Mouse (Mus musculus) neural tube, embryonic 11.5 days (tissue): ENCODE measurements around the gene Rmdn2. TPM values are rescaled to one million over a fixed set of nuclear protein-coding genes. Genes with fewer than 3 reads are reported as not detected.

ENCODE experiments used
- ATAC-seq: fragments of 200-750 bp; cut with Nextera tagmentation; 2 replicates; pipeline ENCODE4 v1.8.0; 2017; ENCODE audit warnings: moderate number of reproducible peaks, mild to moderate bottlenecking, moderate TSS enrichment, moderate library complexity; ENCODE audit not compliant: insufficient read depth, low FRiP score, low TSS enrichment
- DNase-seq: peaks from one replicate; pipeline ENCODE4 v3.0.0-alpha.2; 2015; ENCODE audit warnings: low spot score
- H3K27ac ChIP-seq: fragments of 300-500 bp; sonication (generic); 2 replicates; pipeline ENCODE4 v1.5.1; 2014; ENCODE audit warnings: low read depth, mild to moderate bottlenecking, low read length
- H3K27me3 ChIP-seq: fragments of 300-500 bp; sonication (generic); 2 replicates; pipeline ENCODE4 v1.6.1; 2014; ENCODE audit warnings: mild to moderate bottlenecking, low read length, mixed read lengths; ENCODE audit not compliant: control insufficient read depth, insufficient read depth
- H3K36me3 ChIP-seq: fragments of 300-500 bp; sonication (generic); 2 replicates; pipeline ENCODE4 v1.6.1; 2014; ENCODE audit warnings: mild to moderate bottlenecking, low read length, moderate library complexity, mixed read lengths; ENCODE audit not compliant: control insufficient read depth, insufficient read depth
- H3K4me1 ChIP-seq: fragments of 300-500 bp; sonication (generic); 2 replicates; pipeline ENCODE4 v1.6.1; 2014; ENCODE audit warnings: low read length, mixed read lengths; ENCODE audit not compliant: control insufficient read depth, insufficient read depth
- H3K4me2 ChIP-seq: fragments of 300-500 bp; sonication (generic); 2 replicates; pipeline ENCODE4 v1.6.1; 2014; ENCODE audit warnings: low read depth, mild to moderate bottlenecking, moderate library complexity
- H3K4me3 ChIP-seq: fragments of 300-500 bp; sonication (generic); 2 replicates; pipeline ENCODE4 v1.5.1; 2014; ENCODE audit warnings: low read depth, low read length
- H3K9ac ChIP-seq: fragments of 300-500 bp; sonication (generic); 2 replicates; pipeline ENCODE4 v1.6.1; 2014; ENCODE audit warnings: mild to moderate bottlenecking, low read length
- H3K9me3 ChIP-seq: fragments of 300-500 bp; sonication (generic); 2 replicates; pipeline ENCODE4 v1.6.1; 2016; ENCODE audit warnings: low read length; ENCODE audit not compliant: control insufficient read depth
- WGBS: fragments of 180-500 bp; shearing (Covaris S2); extraction: QIAGEN DNeasy Blood & Tissue Kit; methylation state at CpG from one replicate; pipeline ENCODE4 v1.1.7; 2014; 5-methylcytosine and 5-hydroxymethylcytosine counted together
- polyA plus RNA-seq: library from polyadenylated mRNA; unstranded; fragments of >200 nt; fragmentation: Nextera tagmentation; extraction: Ambion mirVana; gene quantifications from 2 replicates; pipeline ENCODE4 v1.2.1, GENCODE M21; 2014

Gene Rmdn2
- polyA plus RNA-seq, 1 experiment from 2014 or later, result 5.8 TPM

GRCm38 (mm10) chr17:79623841-79624240 lies 12.2 kb downstream of the Rmdn2 start:
- H3K4me1 ChIP-seq, result no peaks in the 10 kb centered on the region
- DNase-seq (no peak), ATAC-seq (no peak)
- H3K4me2 ChIP-seq, result no peak overlapping the region
- no peak overlapping the region for H3K27ac ChIP-seq
- H3K4me3 ChIP-seq, result no peak overlapping the region
- H3K9me3 ChIP-seq, result no peaks in the 10 kb centered on the region
- no peaks in the 10 kb centered on the region for H3K36me3 ChIP-seq
- H3K9ac ChIP-seq, result no peak overlapping the region
- 86% methylated on average over 3 of the region's 3 CpGs for WGBS
- no peaks in the 10 kb centered on the region for H3K27me3 ChIP-seq

DNA sequence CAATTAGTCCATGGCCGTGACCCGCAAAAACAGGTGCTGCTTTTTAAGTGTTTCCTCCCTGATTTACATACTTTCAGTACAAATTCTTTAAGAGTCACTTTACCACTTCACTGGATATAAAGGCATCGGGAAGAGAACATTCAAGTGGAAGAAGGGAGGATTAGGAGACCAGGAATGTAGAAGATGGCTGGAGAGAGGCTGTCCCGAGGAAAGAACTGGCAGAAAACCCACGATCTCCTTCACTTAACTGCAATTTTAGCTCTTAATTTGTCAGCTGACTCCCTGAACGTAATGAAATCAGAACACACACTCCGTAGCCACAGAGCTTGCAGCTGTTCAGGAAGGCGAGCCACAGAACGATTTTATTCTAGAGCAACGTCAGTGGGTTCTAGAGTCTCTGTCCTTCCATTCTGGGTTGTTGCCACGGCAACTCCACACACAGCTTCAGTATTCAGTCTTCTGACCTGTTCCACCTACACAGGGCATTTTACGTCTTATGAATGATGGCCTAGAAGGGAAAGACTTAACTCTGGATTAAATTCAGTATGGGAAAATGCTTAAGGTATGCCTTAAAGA lies 14.7 kb downstream of the Rmdn2 start:
- ATAC-seq (no peak), DNase-seq (no peak)
- Histone ChIP-seq H3K4me2 (no peak overlapping the region), H3K27ac (no peak overlapping the region), H3K9me3 (no peaks in the 10 kb centered on the region), H3K27me3 (no peaks in the 10 kb centered on the region), H3K36me3 (no peaks in the 10 kb centered on the region), H3K4me1 (no peaks in the 10 kb centered on the region), H3K4me3 (no peak overlapping the region), H3K9ac (no peak overlapping the region)
- WGBS, result 88% methylated on average over 12 of the region's 12 CpGs

DNA sequence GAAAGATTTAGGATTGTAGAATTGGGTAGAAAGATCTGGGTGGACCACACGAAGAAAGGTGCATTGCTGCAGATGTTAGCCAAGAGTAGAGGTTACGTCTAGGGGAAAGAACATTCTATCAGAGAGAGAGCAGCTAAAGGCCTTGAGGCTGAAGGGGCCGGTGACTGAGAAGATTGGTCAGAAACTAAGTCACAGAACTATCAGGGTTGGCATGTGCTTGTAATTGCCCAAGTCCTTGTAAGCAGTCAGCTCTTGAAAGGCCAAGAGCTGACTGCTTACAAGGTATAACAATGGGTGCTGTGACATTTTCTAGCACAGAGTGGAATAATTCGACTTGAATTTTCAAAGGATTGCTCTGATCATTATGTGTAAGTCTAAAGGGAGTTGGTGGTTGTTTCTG lies 38.2 kb downstream of the Rmdn2 start:
- H3K9ac ChIP-seq, result no peak overlapping the region
- H3K4me2 ChIP-seq, result no peak overlapping the region
- no peaks in the 10 kb centered on the region for H3K4me1 ChIP-seq
- ATAC-seq, result no peak
- H3K4me3 ChIP-seq, result no peak overlapping the region
- 86% methylated on average over 4 of the region's 4 CpGs for WGBS
- no peaks in the 10 kb centered on the region for H3K9me3 ChIP-seq
- H3K27me3 ChIP-seq, result no peaks in the 10 kb centered on the region
- no peak overlapping the region for H3K27ac ChIP-seq
- DNase-seq, result no peak
- no peaks in the 10 kb centered on the region for H3K36me3 ChIP-seq

DNA sequence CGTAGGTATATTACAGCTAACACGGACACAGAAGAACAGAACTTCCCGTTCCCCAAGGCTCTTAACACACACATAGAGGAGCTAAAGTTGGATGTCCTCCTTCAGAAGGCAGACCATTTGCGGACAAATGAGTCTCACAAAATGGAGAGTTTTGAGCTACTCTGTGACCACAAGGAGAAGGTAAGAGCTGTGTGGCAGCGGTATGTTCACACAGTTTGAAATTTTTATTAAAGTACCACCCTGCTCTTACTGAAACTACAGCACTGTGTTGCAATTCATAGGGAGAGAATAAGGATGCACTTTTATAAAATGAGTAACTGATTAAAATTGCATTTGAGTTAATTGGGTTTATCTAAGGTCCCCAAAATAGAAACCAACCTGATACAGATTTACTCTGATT lies 38.6 kb downstream of the Rmdn2 start:
- Histone ChIP-seq H3K9ac (no peak overlapping the region), H3K36me3 (no peaks in the 10 kb centered on the region), H3K4me1 (no peaks in the 10 kb centered on the region), H3K27me3 (no peaks in the 10 kb centered on the region), H3K4me3 (no peak overlapping the region), H3K27ac (no peak overlapping the region), H3K4me2 (no peak overlapping the region), H3K9me3 (no peaks in the 10 kb centered on the region)
- ATAC-seq (no peak), DNase-seq (no peak)
- WGBS, result 94% methylated on average over 5 of the region's 5 CpGs

DNA sequence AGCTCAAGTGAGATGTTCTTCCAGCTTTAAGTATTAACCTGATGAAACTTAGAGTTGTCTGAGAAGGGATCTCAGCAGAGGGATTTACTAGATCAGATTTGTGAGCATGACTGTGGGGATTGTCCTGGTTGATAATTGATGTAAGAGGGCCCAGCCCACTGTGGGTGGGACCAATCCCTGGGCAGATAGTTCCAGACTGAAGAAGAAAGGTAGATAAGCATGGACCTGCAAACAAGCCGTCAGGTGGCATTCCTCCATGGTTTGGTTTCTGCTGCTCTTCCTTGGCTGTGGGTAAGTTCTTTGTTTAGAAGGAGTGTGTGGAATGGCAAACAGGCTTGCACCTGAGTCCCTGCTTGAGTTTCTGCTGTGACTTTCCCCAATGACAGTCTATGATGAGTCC lies 41.5 kb downstream of the Rmdn2 start:
- H3K36me3 ChIP-seq, result no peaks in the 10 kb centered on the region
- H3K4me3 ChIP-seq, result no peak overlapping the region
- 87% methylated on average over 1 of the region's 1 CpGs for WGBS
- no peaks in the 10 kb centered on the region for H3K4me1 ChIP-seq
- no peaks in the 10 kb centered on the region for H3K9me3 ChIP-seq
- H3K27me3 ChIP-seq, result no peaks in the 10 kb centered on the region
- no peak for DNase-seq
- H3K27ac ChIP-seq, result no peak overlapping the region
- no peak for ATAC-seq
- no peak overlapping the region for H3K4me2 ChIP-seq
- no peak overlapping the region for H3K9ac ChIP-seq

DNA sequence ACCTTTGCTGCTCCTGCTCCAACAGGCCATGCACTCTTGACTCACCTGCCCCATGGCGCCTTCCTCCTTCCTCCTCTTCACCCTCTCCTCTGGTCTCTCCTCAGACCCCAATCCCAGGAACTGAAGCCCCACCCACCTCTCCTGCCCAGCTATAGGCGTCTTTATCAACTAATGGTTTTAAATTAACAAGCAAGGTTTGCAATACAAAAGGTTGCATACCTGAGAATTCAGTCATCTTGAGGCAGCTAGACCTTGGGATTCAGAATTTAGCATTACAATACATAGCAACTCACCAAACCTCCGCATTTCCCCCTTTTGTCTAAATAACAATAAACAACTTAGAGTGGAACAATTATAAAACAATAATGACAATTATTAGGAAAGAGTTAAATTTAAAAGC lies 42.5 kb downstream of the Rmdn2 start:
- DNase-seq, result no peak
- WGBS, result 57% methylated on average over 3 of the region's 3 CpGs
- Histone ChIP-seq H3K27ac (no peak overlapping the region), H3K4me3 (no peak overlapping the region), H3K9me3 (no peaks in the 10 kb centered on the region), H3K27me3 (no peaks in the 10 kb centered on the region), H3K4me2 (no peak overlapping the region), H3K4me1 (no peaks in the 10 kb centered on the region), H3K36me3 (no peaks in the 10 kb centered on the region), H3K9ac (no peak overlapping the region)
- ATAC-seq, result no peak

DNA sequence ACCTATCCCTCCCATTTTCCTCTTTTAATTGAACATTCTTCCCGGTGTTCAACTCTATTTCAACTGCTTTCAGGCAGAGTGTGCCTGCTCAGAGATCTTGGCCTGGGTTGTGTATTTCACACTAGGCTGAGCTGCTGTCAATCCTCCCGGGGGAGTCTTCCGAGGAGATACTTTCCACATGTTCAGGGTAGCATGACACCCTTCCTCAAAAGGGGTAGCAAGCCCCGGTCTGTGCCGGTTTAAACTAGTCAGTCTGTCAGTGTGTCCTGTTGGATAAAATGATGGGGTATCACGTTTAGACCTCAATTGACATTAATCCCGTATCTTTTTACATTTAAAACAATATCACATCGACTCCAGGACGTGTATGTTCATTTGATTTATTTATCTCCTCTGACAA lies 46.1 kb downstream of the Rmdn2 start:
- Histone ChIP-seq H3K4me3 (no peak overlapping the region), H3K9me3 (no peaks in the 10 kb centered on the region), H3K9ac (no peak overlapping the region), H3K4me2 (no peak overlapping the region), H3K36me3 (no peaks in the 10 kb centered on the region), H3K27ac (no peak overlapping the region), H3K27me3 (no peaks in the 10 kb centered on the region), H3K4me1 (no peaks in the 10 kb centered on the region)
- 70% methylated on average over 9 of the region's 9 CpGs for WGBS
- ATAC-seq (no peak), DNase-seq (no peak)

- Histone ChIP-seq H3K4me3 (no peak overlapping the region), H3K9ac (no peak overlapping the region), H3K27ac (no peak overlapping the region), H3K4me1 (no peaks in the 10 kb centered on the region), H3K9me3 (no peaks in the 10 kb centered on the region), H3K36me3 (no peaks in the 10 kb centered on the region), H3K27me3 (no peaks in the 10 kb centered on the region), H3K4me2 (no peak overlapping the region)
- DNase-seq, result no peak
- 70% methylated on average over 3 of the region's 3 CpGs for WGBS
- ATAC-seq, result no peak
These were observed 46.8 kb downstream of the Rmdn2 start for GRCm38 (mm10) chr17:79658452-79658851.

- Histone ChIP-seq H3K27me3 (no peaks in the 10 kb centered on the region), H3K9ac (no peak overlapping the region), H3K27ac (no peak overlapping the region), H3K4me3 (no peak overlapping the region), H3K4me2 (no peak overlapping the region), H3K36me3 (no peaks in the 10 kb centered on the region), H3K4me1 (no peaks in the 10 kb centered on the region), H3K9me3 (no peaks in the 10 kb centered on the region)
- DNase-seq (no peak), ATAC-seq (no peak)
- WGBS, result 75% methylated on average over 8 of the region's 8 CpGs
These were observed 47.2 kb downstream of the Rmdn2 start for GRCm38 (mm10) chr17:79658863-79659262.
